Mouse (Mus musculus) midbrain, embryonic 16.5 days (tissue): ENCODE measurements at regions not wholly inside any gene's neighbourhood (a gene's known extent, or its start where the extent isn't known, plus 50 kb on each side); places are given as distances from the start of the nearest gene placed in this dataset.

Experiments
- ATAC-seq: fragments of 200-750 bp; cut with Nextera tagmentation; 2 replicates; pipeline ENCODE4 v1.8.0; 2017; ENCODE audit warnings: moderate TSS enrichment
- H3K27ac ChIP-seq: fragments of 300-500 bp; sonication (generic); 2 replicates; pipeline ENCODE4 v1.5.1; 2014; ENCODE audit warnings: mild to moderate bottlenecking, low read length, mixed read lengths
- H3K27me3 ChIP-seq: fragments of 300-500 bp; sonication (generic); 2 replicates; pipeline ENCODE4 v1.6.1; 2014; ENCODE audit warnings: low read depth, low read length, mixed read lengths; ENCODE audit not compliant: control insufficient read depth, insufficient read depth
- H3K36me3 ChIP-seq: fragments of 300-500 bp; sonication (generic); 2 replicates; pipeline ENCODE4 v1.6.1; 2014; ENCODE audit warnings: mild to moderate bottlenecking, low read length, moderate library complexity, mixed read lengths; ENCODE audit not compliant: control insufficient read depth, insufficient read depth
- H3K4me1 ChIP-seq: fragments of 300-500 bp; sonication (generic); 2 replicates; pipeline ENCODE4 v1.6.1; 2014; ENCODE audit warnings: mild to moderate bottlenecking, low read length, mixed read lengths; ENCODE audit not compliant: control insufficient read depth, insufficient read depth
- H3K4me2 ChIP-seq: fragments of 300-500 bp; sonication (generic); 2 replicates; pipeline ENCODE4 v1.6.1; 2014; ENCODE audit warnings: mild to moderate bottlenecking, low read length, mixed read lengths
- H3K4me3 ChIP-seq: fragments of 300-500 bp; sonication (generic); 2 replicates; pipeline ENCODE4 v1.5.1; 2014; ENCODE audit warnings: low read depth, mild to moderate bottlenecking, low read length, moderate library complexity, mixed read lengths
- H3K9ac ChIP-seq: fragments of 300-500 bp; sonication (generic); 2 replicates; pipeline ENCODE4 v1.6.1; 2014; ENCODE audit warnings: low read depth, low read length, mixed read lengths
- H3K9me3 ChIP-seq: fragments of 300-500 bp; sonication (generic); replicated peaks from 2 replicates; pipeline ENCODE4 v1.6.1; 2014; ENCODE audit warnings: mild to moderate bottlenecking, low read length, mixed read lengths; ENCODE audit not compliant: control insufficient read depth, poor library complexity, severe bottlenecking
- WGBS: fragments of 180-500 bp; shearing (Covaris S2); extraction: QIAGEN DNeasy Blood & Tissue Kit; methylation state at CpG from one replicate; pipeline ENCODE4 v1.1.7; 2014; 5-methylcytosine and 5-hydroxymethylcytosine counted together

GRCm38 (mm10) chr17:51525219-51525618 is 307.9 kb downstream of the Satb1 start:
- 51% methylated on average over 2 of the region's 2 CpGs for WGBS
- no peak overlapping the region for H3K27ac ChIP-seq

GRCm38 (mm10) chr17:51511917-51512316 is 321.2 kb downstream of the Satb1 start:
- Histone ChIP-seq H3K9me3 (no peaks in the 10 kb centered on the region), H3K9ac (no peak overlapping the region), H3K27me3 (no peaks in the 10 kb centered on the region), H3K4me3 (no peak overlapping the region), H3K27ac (no peak overlapping the region), H3K4me1 (no peaks in the 10 kb centered on the region), H3K4me2 (no peak overlapping the region), H3K36me3 (no peaks in the 10 kb centered on the region)
- 55% methylated on average over 2 of the region's 2 CpGs for WGBS
- ATAC-seq = no peak

More at GRCm38 (mm10) chr17:51525219-51525618, 307.9 kb downstream of the Satb1 start:
- Histone ChIP-seq H3K9me3 (no peaks in the 10 kb centered on the region), H3K4me3 (no peak overlapping the region), H3K4me1 (peaks cover 6% of the 10 kb centered on the region; the same call in 1 of the 2 replicates), H3K4me2 (no peak overlapping the region), H3K9ac (no peak overlapping the region), H3K27me3 (no peaks in the 10 kb centered on the region), H3K36me3 (no peaks in the 10 kb centered on the region)
- ATAC-seq = no peak

- H3K9me3 ChIP-seq = no peaks in the 10 kb centered on the region
- no peaks in the 10 kb centered on the region for H3K36me3 ChIP-seq
- no peaks in the 10 kb centered on the region for H3K27me3 ChIP-seq
- 57% methylated on average over 10 of the region's 10 CpGs for WGBS
- peak overlapping the region; percentile 12; the same call in 1 of the 2 replicates for H3K4me2 ChIP-seq
- ATAC-seq = no peak
- H3K27ac ChIP-seq = no peak overlapping the region
- H3K9ac ChIP-seq = no peak overlapping the region; the same call in 1 of the 2 replicates
- no peak overlapping the region for H3K4me3 ChIP-seq
- no peaks in the 10 kb centered on the region; the same call in 1 of the 2 replicates for H3K4me1 ChIP-seq
Measured at GRCm38 (mm10) chr17:51500751-51501150, 321.6 kb upstream of the Tbc1d5 start.

- Histone ChIP-seq H3K4me1 (no peaks in the 10 kb centered on the region; the same call in 1 of the 2 replicates), H3K36me3 (no peaks in the 10 kb centered on the region), H3K4me2 (no peak overlapping the region), H3K4me3 (no peak overlapping the region), H3K9ac (no peak overlapping the region), H3K9me3 (no peaks in the 10 kb centered on the region), H3K27me3 (no peaks in the 10 kb centered on the region), H3K27ac (no peak overlapping the region)
- WGBS = 90% methylated on average over 2 of the region's 2 CpGs
- ATAC-seq = no peak
Measured at GRCm38 (mm10) chr17:51499541-51499940, 320.4 kb upstream of the Tbc1d5 start.

GRCm38 (mm10) chr17:51495038-51495437 is 315.9 kb upstream of the Tbc1d5 start:
- Histone ChIP-seq H3K36me3 (no peaks in the 10 kb centered on the region), H3K9me3 (no peaks in the 10 kb centered on the region), H3K27ac (no peak overlapping the region), H3K4me1 (no peaks in the 10 kb centered on the region), H3K4me3 (no peak overlapping the region), H3K4me2 (no peak overlapping the region), H3K9ac (no peak overlapping the region), H3K27me3 (no peaks in the 10 kb centered on the region)
- 45% methylated on average over 2 of the region's 2 CpGs for WGBS
- ATAC-seq = peak; percentile 58; the same call in 1 of the 2 replicates

GRCm38 (mm10) chr17:51489386-51489785 is 310.2 kb upstream of the Tbc1d5 start:
- ATAC-seq = no peak
- no peak overlapping the region for H3K4me3 ChIP-seq
- WGBS = 93% methylated on average over 3 of the region's 3 CpGs

GRCm38 (mm10) chr17:51487918-51488445 is 308.8 kb upstream of the Tbc1d5 start:
- Histone ChIP-seq H3K4me2 (no peak overlapping the region), H3K4me3 (no peak overlapping the region), H3K9ac (no peak overlapping the region), H3K27me3 (no peaks in the 10 kb centered on the region), H3K27ac (no peak overlapping the region), H3K4me1 (no peaks in the 10 kb centered on the region), H3K36me3 (no peaks in the 10 kb centered on the region), H3K9me3 (no peaks in the 10 kb centered on the region)
- no peak for ATAC-seq
- 93% methylated on average over 3 of the region's 3 CpGs for WGBS

More at GRCm38 (mm10) chr17:51489386-51489785, 310.2 kb upstream of the Tbc1d5 start:
- Histone ChIP-seq H3K27me3 (no peaks in the 10 kb centered on the region), H3K9ac (no peak overlapping the region), H3K27ac (no peak overlapping the region), H3K9me3 (no peaks in the 10 kb centered on the region), H3K4me2 (no peak overlapping the region), H3K4me1 (no peaks in the 10 kb centered on the region), H3K36me3 (no peaks in the 10 kb centered on the region)

- H3K4me3 ChIP-seq = no peak overlapping the region
- H3K4me1 ChIP-seq = no peaks in the 10 kb centered on the region
- no peak overlapping the region for H3K9ac ChIP-seq
- no peak for ATAC-seq
- no peak overlapping the region for H3K27ac ChIP-seq
- no peaks in the 10 kb centered on the region for H3K36me3 ChIP-seq
- 83% methylated on average over 7 of the region's 7 CpGs for WGBS
- H3K9me3 ChIP-seq = peaks cover 6% of the 10 kb centered on the region
- H3K27me3 ChIP-seq = no peaks in the 10 kb centered on the region
- no peak overlapping the region for H3K4me2 ChIP-seq
Measured at GRCm38 (mm10) chr17:51477810-51478209, 298.7 kb upstream of the Tbc1d5 start.

GRCm38 (mm10) chr17:51477404-51477803 is 298.3 kb upstream of the Tbc1d5 start:
- Histone ChIP-seq H3K9ac (no peak overlapping the region), H3K9me3 (peaks cover 6% of the 10 kb centered on the region), H3K36me3 (no peaks in the 10 kb centered on the region), H3K4me2 (no peak overlapping the region), H3K27me3 (no peaks in the 10 kb centered on the region), H3K4me3 (no peak overlapping the region), H3K4me1 (no peaks in the 10 kb centered on the region), H3K27ac (no peak overlapping the region)
- no peak for ATAC-seq
- WGBS = 94% methylated on average over 8 of the region's 8 CpGs
